Mouse (Mus musculus): ENCODE measurements around the gene Taar6.

The Taar6 gene

GRCm38 (mm10) chr10:23985546-23985945 is at the start of gene Taar6:
TSS of gene Taar6 (minus strand) at chr10:23985646.
- no peak for DNase-seq (ENCODE audit: low read depth, low spot score)

GRCm38 (mm10) chr10:24031347-24031746 is 45.9 kb upstream of the Taar6 start:
- DNase-seq (ENCODE audit: low read depth, low spot score) = no peak

GRCm38 (mm10) chr10:24026922-24027321 is 41.5 kb upstream of the Taar6 start, which contains the start of gene Taar7d:
TSS of gene Taar7d (plus strand) at chr10:24027222.
- DNase-seq (ENCODE audit: low read depth, low spot score) = no peak

GRCm38 (mm10) chr10:24008143-24008542 is 22.7 kb upstream of the Taar6 start:
- DNase-seq (ENCODE audit: low read depth, low spot score) = no peak

GRCm38 (mm10) chr10:24007034-24007433 is 21.6 kb upstream of the Taar6 start:
- no peak for DNase-seq (ENCODE audit: low read depth, low spot score)

GRCm38 (mm10) chr10:24006442-24006841 is 21.0 kb upstream of the Taar6 start:
- no peak for DNase-seq (ENCODE audit: low read depth, low spot score)

GRCm38 (mm10) chr10:23999639-24000038 is 14.2 kb upstream of the Taar6 start, which contains the start of gene Taar7b:
TSS of gene Taar7b (plus strand) at chr10:23999939.
- no peak for DNase-seq (ENCODE audit: low read depth, low spot score)

GRCm38 (mm10) chr10:23993381-23993780 is 7.9 kb upstream of the Taar6 start, which contains the start of gene Taar7a:
TSS of gene Taar7a (minus strand) at chr10:23993481.
- no peak for DNase-seq (ENCODE audit: low read depth, low spot score)

- DNase-seq (ENCODE audit: low read depth, low spot score) = no peak
Measured at GRCm38 (mm10) chr10:23986419-23986818, 973 bp upstream of the Taar6 start.

- DNase-seq (ENCODE audit: low read depth, low spot score) = peak; percentile 47
Measured at GRCm38 (mm10) chr10:23978901-23979705, 6.3 kb downstream of the Taar6 start.

- no peak for DNase-seq (ENCODE audit: low read depth, low spot score)
Measured at GRCm38 (mm10) chr10:23977958-23978357, 7.5 kb downstream of the Taar6 start.

- no peak for DNase-seq (ENCODE audit: low read depth, low spot score)
Measured at GRCm38 (mm10) chr10:23971256-23971655, 14.2 kb downstream of the Taar6 start.

GRCm38 (mm10) chr10:23970656-23971165 is 14.7 kb downstream of the Taar6 start, which contains the start of gene Taar5:
TSS of gene Taar5 (plus strand) at chr10:23970706.
- DNase-seq (ENCODE audit: low read depth, low spot score) = no peak

GRCm38 (mm10) chr10:23964921-23965610 is 20.4 kb downstream of the Taar6 start:
- DNase-seq (ENCODE audit: low read depth, low spot score) = no peak

GRCm38 (mm10) chr10:23963444-23963843 is 22.0 kb downstream of the Taar6 start:
- DNase-seq (ENCODE audit: low read depth, low spot score) = no peak

GRCm38 (mm10) chr10:23960444-23960915 is 25.0 kb downstream of the Taar6 start, which contains the start of gene Taar4:
TSS of gene Taar4 (plus strand) at chr10:23960494.
- no peak for DNase-seq (ENCODE audit: low read depth, low spot score)

- DNase-seq (ENCODE audit: low read depth, low spot score) = no peak
Measured at GRCm38 (mm10) chr10:23959071-23959470, 26.4 kb downstream of the Taar6 start.

- DNase-seq (ENCODE audit: low read depth, low spot score) = no peak
Measured at GRCm38 (mm10) chr10:23951714-23952113, 33.7 kb downstream of the Taar6 start.

GRCm38 (mm10) chr10:23949508-23950005 is 35.9 kb downstream of the Taar6 start, which contains the start of gene Taar3:
TSS of gene Taar3 (plus strand) at chr10:23949558.
- DNase-seq (ENCODE audit: low read depth, low spot score) = peak; percentile 16

- DNase-seq (ENCODE audit: low read depth, low spot score) = no peak
Measured at GRCm38 (mm10) chr10:23948026-23948425, 37.4 kb downstream of the Taar6 start.

GRCm38 (mm10) chr10:23942465-23942864 is 43.0 kb downstream of the Taar6 start:
- DNase-seq (ENCODE audit: low read depth, low spot score) = no peak

GRCm38 (mm10) chr10:23938312-23938711 is 47.1 kb downstream of the Taar6 start, which contains the start of gene Taar2:
TSS of gene Taar2 (plus strand) at chr10:23938572.
- DNase-seq (ENCODE audit: low read depth, low spot score) = no peak

All from brain, embryonic 18.5 days (tissue).